Mouse (Mus musculus) olfactory bulb, adult 2 months (tissue): Measurements from ENCODE around the gene Magi2.

ENCODE experiments used
- CTCF ChIP-seq: fragments of 200-500 bp; IDR thresholded peaks from 2 replicates; pipeline ENCODE4 v1.5.1; 2012; ENCODE audit warnings: low read depth, mild to moderate bottlenecking, low read length, moderate library complexity; ENCODE audit not compliant: insufficient read depth
- POLR2A ChIP-seq: fragments of 200-500 bp; IDR thresholded peaks from 2 replicates; pipeline ENCODE4 v1.6.1; 2012; ENCODE audit warnings: mild to moderate bottlenecking, low read depth, low read length, moderate library complexity; ENCODE audit not compliant: insufficient read depth

DNA sequence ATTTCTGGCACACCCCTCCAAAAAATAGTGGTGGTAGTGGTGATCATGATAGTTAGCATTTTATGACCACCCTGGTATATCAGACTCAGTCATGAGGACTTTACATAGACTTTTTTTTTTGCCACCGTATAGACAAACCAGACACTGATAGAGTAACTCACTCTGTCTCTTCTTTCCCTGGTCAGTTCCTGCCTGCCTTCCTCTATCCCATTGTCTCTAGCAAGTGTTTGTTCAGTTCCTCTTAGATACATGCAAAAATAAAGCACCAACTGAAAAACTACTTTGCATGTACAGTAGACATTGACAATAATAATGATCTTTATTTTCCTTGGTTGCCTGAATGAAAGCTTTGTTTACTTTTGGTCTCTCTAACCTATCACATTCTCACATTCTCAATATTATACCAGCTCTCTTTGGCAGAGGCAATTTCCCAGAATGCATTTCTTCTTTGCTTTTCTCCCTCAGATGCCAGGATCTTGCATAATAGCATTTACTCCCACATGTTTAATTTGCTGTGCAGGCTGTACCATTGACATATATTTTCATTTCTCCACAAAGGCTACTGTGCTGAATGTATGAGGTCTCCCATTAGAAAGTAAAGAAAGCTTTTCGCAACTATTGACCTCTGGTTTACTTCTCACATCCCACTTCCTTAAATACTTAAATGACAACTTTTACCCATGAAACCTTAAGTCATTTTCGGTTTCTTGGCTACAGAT, 1029.5 kb downstream of the Magi2 start:
- TF ChIP-seq CTCF (no peak), POLR2A (no peak)
